Mouse (Mus musculus): ENCODE measurements around the gene Gata3. TPM values are rescaled to one million over a fixed set of nuclear protein-coding genes. Genes with fewer than 3 reads are reported as not detected.

Gene Gata3
- polyA plus RNA-seq, 1 experiment from 2014 or later = 22.6 TPM

Other genes with a start within 250 kb of the Gata3 start
- gene 4930412O13Rik, start 8.8 kb downstream of the Gata3 start, polyA plus RNA-seq (2016; fragmentation: Nextera tagmentation; extraction: Ambion mirVana) = 1.8 and 1.9 TPM in 2 replicates
- 0.41 and 1.0 TPM in 2 replicates for gene 9230102O04Rik, start 494 bp downstream of the Gata3 start, polyA plus RNA-seq (2016; fragmentation: Nextera tagmentation; extraction: Ambion mirVana)
- gene Taf3, start 158.6 kb upstream of the Gata3 start, polyA plus RNA-seq (2016; fragmentation: Nextera tagmentation; extraction: Ambion mirVana) = 15.8 and 16.0 TPM in 2 replicates
- 519 and 528 TPM in 2 replicates for gene Atp5c1, start 190.5 kb upstream of the Gata3 start, polyA plus RNA-seq (2016; fragmentation: Nextera tagmentation; extraction: Ambion mirVana)
- 32.8 and 35.4 TPM in 2 replicates for gene Kin, start 190.6 kb upstream of the Gata3 start, polyA plus RNA-seq (2016; fragmentation: Nextera tagmentation; extraction: Ambion mirVana)
- gene Itih2, start 241.4 kb upstream of the Gata3 start, polyA plus RNA-seq (2016; fragmentation: Nextera tagmentation; extraction: Ambion mirVana) = 0.46 and 0.58 TPM in 2 replicates

Measured in embryonic facial prominence, embryonic 12.5 days (tissue).